Mouse (Mus musculus) CH12.LX (cell line): ENCODE data around the gene Gm19668.
"Not testable (repeated sequence)": the region's sequence is repeated elsewhere in the genome, so short reads cannot be mapped to it uniquely, and the experiment has no call there.

ENCODE experiments used
- CTCF ChIP-seq, 2 experiments: IDR thresholded peaks in 1 of 2; conservative IDR thresholded peaks in 1 of 2; 2 replicates each; pipeline ENCODE4 v1.5.1; 2011 to 2012; ENCODE audit warnings: low read depth in 2 of 2, low read length in 2 of 2, improper control_type of control experiment in 1 of 2, inconsistent platforms in 1 of 2, mild to moderate bottlenecking in 1 of 2, moderate library complexity in 1 of 2
- E2F4 ChIP-seq: IDR thresholded peaks from 2 replicates; pipeline ENCODE4 v1.6.1; 2011; ENCODE audit warnings: low read depth, low read length, improper control_type of control experiment; ENCODE audit not compliant: insufficient replicate concordance
- EP300 ChIP-seq: IDR thresholded peaks from 2 replicates; pipeline ENCODE4 v1.6.1; 2011; ENCODE audit warnings: low read length, improper control_type of control experiment
- ETS1 ChIP-seq: conservative IDR thresholded peaks from 2 replicates; pipeline ENCODE4 v1.6.1; 2012; ENCODE audit warnings: low read depth, mild to moderate bottlenecking, inconsistent platforms, low read length, improper control_type of control experiment, moderate library complexity
- JUN ChIP-seq: IDR thresholded peaks from 2 replicates; pipeline ENCODE4 v1.6.1; 2011; ENCODE audit warnings: low read depth, mild to moderate bottlenecking, low read length, improper control_type of control experiment, moderate library complexity; ENCODE audit not compliant: insufficient read depth
- NELFE ChIP-seq: IDR thresholded peaks from 2 replicates; pipeline ENCODE4 v1.6.1; 2011; ENCODE audit warnings: low read depth, low read length, improper control_type of control experiment
- POLR2A ChIP-seq: IDR thresholded peaks from 2 replicates; pipeline ENCODE4 v1.6.1; 2011; ENCODE audit warnings: low read depth, mild to moderate bottlenecking, improper control_type of control experiment, low read length
- RCOR1 ChIP-seq: conservative IDR thresholded peaks from 2 replicates; pipeline ENCODE4 v1.6.1; 2012; ENCODE audit warnings: low read depth, mild to moderate bottlenecking, inconsistent platforms, low read length, improper control_type of control experiment
- ZNF384 ChIP-seq: IDR thresholded peaks from 2 replicates; pipeline ENCODE4 v1.6.1; 2012; ENCODE audit warnings: low read depth, low read length, improper control_type of control experiment, inconsistent platforms

- not testable (repeated sequence) for TF ChIP-seq NELFE; CTCF (conservative IDR thresholded peaks at IDR 0.05 in 1 of 2, IDR thresholded peaks at IDR 0.05 in 1 of 2; ENCODE audit: low read depth in 2 of 2, low read length in 2 of 2); E2F4; ZNF384; JUN; EP300; ETS1; RCOR1; POLR2A
These were observed 48.2 kb downstream of the Gm19668 start for GRCm38 (mm10) chr10:77750686-77751085.
